Mouse (Mus musculus): Measurements from ENCODE around the gene Gucy2e. TPM values are rescaled to one million over a fixed set of nuclear protein-coding genes. Genes with fewer than 3 reads are reported as not detected.

Gucy2e gene
- total RNA-seq, 4 experiments from 2014 or later: not detected

- DNase-seq (ENCODE audit: low spot score in 2 of 2): no peak
Observed at GRCm38 (mm10) chr11:69236061-69236925, 543 bp downstream of the Gucy2e start.

GRCm38 (mm10) chr11:69235285-69236060 lies 1.4 kb downstream of the Gucy2e start:
- DNase-seq (ENCODE audit: low spot score in 2 of 2): peak; percentile 28 to 30

GRCm38 (mm10) chr11:69233141-69233540 lies 3.7 kb downstream of the Gucy2e start:
- no peak for DNase-seq (ENCODE audit: low spot score in 2 of 2)

GRCm38 (mm10) chr11:69230420-69230819 lies 6.4 kb downstream of the Gucy2e start:
- no peak for DNase-seq (ENCODE audit: low spot score in 2 of 2)

- no peak for DNase-seq (ENCODE audit: low spot score in 2 of 2)
Observed at GRCm38 (mm10) chr11:69225715-69226114, 11.1 kb downstream of the Gucy2e start.

GRCm38 (mm10) chr11:69223101-69223500 lies 13.7 kb downstream of the Gucy2e start:
- DNase-seq (ENCODE audit: low spot score in 2 of 2): no peak

GRCm38 (mm10) chr11:69221070-69221469 lies 15.8 kb downstream of the Gucy2e start:
- DNase-seq (ENCODE audit: low spot score in 2 of 2): no peak

- no peak for DNase-seq (ENCODE audit: low spot score in 2 of 2)
Observed at GRCm38 (mm10) chr11:69218661-69219060, 18.2 kb downstream of the Gucy2e start.

GRCm38 (mm10) chr11:69217411-69217810 lies 19.4 kb downstream of the Gucy2e start:
- DNase-seq (ENCODE audit: low spot score in 2 of 2): no peak

- no peak for DNase-seq (ENCODE audit: low spot score in 2 of 2)
Observed at GRCm38 (mm10) chr11:69211431-69211830, 25.4 kb downstream of the Gucy2e start.

- no peak for DNase-seq (ENCODE audit: low spot score in 2 of 2)
Observed at GRCm38 (mm10) chr11:69202469-69203230, 34.2 kb downstream of the Gucy2e start.

GRCm38 (mm10) chr11:69200231-69200630 lies 36.6 kb downstream of the Gucy2e start:
- DNase-seq (ENCODE audit: low spot score in 2 of 2): no peak

GRCm38 (mm10) chr11:69199251-69199650 lies 37.6 kb downstream of the Gucy2e start:
- no peak for DNase-seq (ENCODE audit: low spot score in 2 of 2)

- no peak for DNase-seq (ENCODE audit: low spot score in 2 of 2)
Observed at GRCm38 (mm10) chr11:69197743-69198142, 39.1 kb downstream of the Gucy2e start, which contains the start of gene Alox8. Gene Alox8 (minus strand): TSS chr11:69197843.

- no peak for DNase-seq (ENCODE audit: low spot score in 2 of 2)
Observed at GRCm38 (mm10) chr11:69197194-69197593, 39.6 kb downstream of the Gucy2e start.

- no peak for DNase-seq (ENCODE audit: low spot score in 2 of 2)
Observed at GRCm38 (mm10) chr11:69196766-69197165, 40.1 kb downstream of the Gucy2e start.

GRCm38 (mm10) chr11:69192840-69193239 lies 44.0 kb downstream of the Gucy2e start:
- DNase-seq (ENCODE audit: low spot score in 2 of 2): no peak

GRCm38 (mm10) chr11:69185936-69186335 lies 50.9 kb downstream of the Gucy2e start:
- no peak for DNase-seq (ENCODE audit: low spot score in 2 of 2)

- DNase-seq (ENCODE audit: low spot score in 2 of 2): no peak
Observed at GRCm38 (mm10) chr11:69185031-69185430, 51.8 kb downstream of the Gucy2e start.

- no peak for DNase-seq (ENCODE audit: low spot score in 2 of 2)
Observed at GRCm38 (mm10) chr11:69180120-69180519, 56.7 kb downstream of the Gucy2e start.

GRCm38 (mm10) chr11:69179512-69179911 lies 57.3 kb downstream of the Gucy2e start:
- no peak for DNase-seq (ENCODE audit: low spot score in 2 of 2)

GRCm38 (mm10) chr11:69178525-69178924 lies 58.3 kb downstream of the Gucy2e start:
- no peak for DNase-seq (ENCODE audit: low spot score in 2 of 2)
